9 mouse cellular contexts compared by ENCODE assay signal in genomic region chr14:32086226-32086625, GRCm38 (mm10). TPM values are rescaled to one million over a fixed set of nuclear protein-coding genes. Genes with fewer than 3 reads are reported as not detected.
DNase-seq lines count a peak whose midpoint lies in the region; ATAC-seq and TF ChIP-seq lines count a peak whose summit lies in the region.
"Had no signal": no experiment of that assay in that cellular context is flagged by ENCODE, and none has a peak within 500 bp of the region (broad histone marks: within the 10 kb centered on the region; RNA-seq: fewer than 3 reads in every experiment).

No protein-coding gene starts in this region.

- peak overlapping the region; percentile 58 for H3K4me3 ChIP-seq in left cerebral cortex, adult 2 months
- peak overlapping the region; percentile 57 for H3K4me3 ChIP-seq in forebrain, embryonic 16.5 days (replicated peaks; ENCODE audit: low read length)
- peak overlapping the region; percentile 77 for H3K4me3 ChIP-seq in liver, embryonic 16.5 days (ENCODE audit: low read depth, low read length)

- ATAC-seq in forebrain, embryonic 16.5 days: no peak
- ATAC-seq in liver, embryonic 16.5 days (ENCODE audit: low read depth): no peak
- no peak for ATAC-seq in megakaryocyte progenitor cell, adult 5-6 weeks (replicated peaks; ENCODE audit: poor library complexity)

- peak overlapping the region; percentile 53 for H3K4me2 ChIP-seq in forebrain, embryonic 16.5 days (ENCODE audit: low read length)
- peak overlapping the region; percentile 84 for H3K4me2 ChIP-seq in liver, embryonic 16.5 days (ENCODE audit: low read depth, low read length)

- intact Hi-C loops in left cerebral cortex, adult 2 months (cut with DNase I): loop anchor here (10.0 kb wide), 1 partner anchor 591 kb away; the partner anchor contains the start of genes Eaf1 and Mettl6

- H3K27ac ChIP-seq in left cerebral cortex, adult 2 months: peak overlapping the region; percentile 96
- H3K27ac ChIP-seq in forebrain, embryonic 16.5 days (ENCODE audit: low read length): no peak overlapping the region
- H3K27ac ChIP-seq in liver, embryonic 16.5 days (ENCODE audit: low read length): peak overlapping the region; percentile 88

- peaks cover 5% of the 10 kb centered on the region; the same call in 1 of the 2 replicates for H3K36me3 ChIP-seq in forebrain, embryonic 16.5 days (ENCODE audit: control insufficient read depth, insufficient read depth)
- H3K36me3 ChIP-seq in liver, embryonic 16.5 days (ENCODE audit: control insufficient read depth, insufficient read depth): peaks cover 15% of the 10 kb centered on the region

- WGBS in forebrain, embryonic 16.5 days: 23% methylated on average over 8 of the region's 8 CpGs
- WGBS in liver, embryonic 16.5 days (ENCODE audit: insufficient replicate concordance): 9% methylated on average over 8 of the region's 8 CpGs

- H3K9me3 ChIP-seq in forebrain, embryonic 16.5 days (ENCODE audit: control insufficient read depth, low read length): no peaks in the 10 kb centered on the region
- H3K9me3 ChIP-seq in liver, embryonic 16.5 days (replicated peaks; ENCODE audit: control insufficient read depth, low read length): no peaks in the 10 kb centered on the region

- DNase-seq in left cerebral cortex, adult 2 months (ENCODE audit: extremely low spot score in 1 of 2, low spot score in 2 of 2): no peak
- no peak for DNase-seq in left cerebral cortex, adult 11 months (ENCODE audit: low spot score)
- DNase-seq in adipocyte (ENCODE audit: low spot score): peak; percentile 32
- no peak for DNase-seq in right cerebral cortex, adult 18-20 months
- no peak for DNase-seq in layer of hippocampus, adult 8-10 months (ENCODE audit: low spot score in 2 of 2)

- no peak for TF ChIP-seq CTCF in left cerebral cortex, adult 2 months (IDR thresholded peaks at IDR 0.05)

- peaks cover 10% of the 10 kb centered on the region for H3K4me1 ChIP-seq in forebrain, embryonic 16.5 days (replicated peaks; ENCODE audit: control insufficient read depth, insufficient read depth, low read length)
- peaks cover 14% of the 10 kb centered on the region for H3K4me1 ChIP-seq in liver, embryonic 16.5 days (ENCODE audit: control insufficient read depth, low read depth, low read length)

- H3K9ac ChIP-seq in forebrain, embryonic 16.5 days (replicated peaks; ENCODE audit: low read depth, low read length): peak overlapping the region; percentile 73
- H3K9ac ChIP-seq in liver, embryonic 16.5 days (ENCODE audit: low read depth, low read length): peak overlapping the region; percentile 71

- H3K27me3 ChIP-seq in forebrain, embryonic 16.5 days (replicated peaks; ENCODE audit: control insufficient read depth, insufficient read depth, low read length): no peaks in the 10 kb centered on the region
- no peaks in the 10 kb centered on the region for H3K27me3 ChIP-seq in liver, embryonic 16.5 days (ENCODE audit: control insufficient read depth, insufficient read depth, low read depth, low read length)

RNA-seq across cellular contexts. Expression of gene Dph3, which starts 0.7 kb away (rescaled TPM):
- total RNA-seq in left cerebral cortex, adult 2 months (2021): 10 to 100 TPM; 45.3 to 46.2 TPM
- polyA plus RNA-seq in forebrain, embryonic 16.5 days (2015; fragmentation: Nextera tagmentation; extraction: Ambion mirVana): 71.8 and 74.8 TPM in 2 replicates
- polyA plus RNA-seq in liver, embryonic 16.5 days (2015; fragmentation: Nextera tagmentation; extraction: Ambion mirVana): 48.0 and 60.6 TPM in 2 replicates
- 88.0 and 117 TPM in 2 replicates for total RNA-seq in megakaryocyte progenitor cell, adult 5-6 weeks (2015)
- total RNA-seq in megakaryocyte progenitor cell, adult 5-6 weeks (2017): 41.2 and 67.5 TPM in 2 replicates
- total RNA-seq in layer of hippocampus, adult 8-10 months (2022): 10 to 100 TPM; 33.7 to 42.6 (median 36.0) TPM

RNA-seq across cellular contexts. Expression of gene Oxnad1, which starts 1.1 kb away (rescaled TPM):
- total RNA-seq in left cerebral cortex, adult 2 months (2021): 10 to 100 TPM; 13.9 to 16.7 TPM
- polyA plus RNA-seq in forebrain, embryonic 16.5 days (2015; fragmentation: Nextera tagmentation; extraction: Ambion mirVana): 22.6 and 24.3 TPM in 2 replicates
- polyA plus RNA-seq in liver, embryonic 16.5 days (2015; fragmentation: Nextera tagmentation; extraction: Ambion mirVana): 13.0 and 16.9 TPM in 2 replicates
- total RNA-seq in megakaryocyte progenitor cell, adult 5-6 weeks (2015): 8.3 and 14.9 TPM in 2 replicates
- 36.2 and 45.2 TPM in 2 replicates for total RNA-seq in megakaryocyte progenitor cell, adult 5-6 weeks (2017)
- total RNA-seq in layer of hippocampus, adult 8-10 months (2022): 10 to 100 TPM; 11.1 to 17.7 (median 14.2) TPM

RNA-seq across cellular contexts. Expression of gene Msmb, which starts 55.6 kb away (rescaled TPM):
- not detected for total RNA-seq in left cerebral cortex, adult 2 months (2021)
- polyA plus RNA-seq in forebrain, embryonic 16.5 days (2015; fragmentation: Nextera tagmentation; extraction: Ambion mirVana): not detected in 2 replicates
- 0.49 TPM in 1 of 2 replicates, not detected in the other for polyA plus RNA-seq in liver, embryonic 16.5 days (2015; fragmentation: Nextera tagmentation; extraction: Ambion mirVana)
- not detected in 2 replicates for total RNA-seq in megakaryocyte progenitor cell, adult 5-6 weeks (2015)
- total RNA-seq in megakaryocyte progenitor cell, adult 5-6 weeks (2017): not detected in 2 replicates
- total RNA-seq in layer of hippocampus, adult 8-10 months (2022): not detected
- polyA plus RNA-seq: gonadal fat pad, adult 2 months had no signal

RNA-seq across cellular contexts. Expression of gene Galnt15, which starts 57.4 kb away (rescaled TPM):
- total RNA-seq in left cerebral cortex, adult 2 months (2021): 1 to 10 TPM; 2.1 to 2.2 TPM
- 0.33 and 0.50 TPM in 2 replicates for polyA plus RNA-seq in forebrain, embryonic 16.5 days (2015; fragmentation: Nextera tagmentation; extraction: Ambion mirVana)
- polyA plus RNA-seq in liver, embryonic 16.5 days (2015; fragmentation: Nextera tagmentation; extraction: Ambion mirVana): 0.01 TPM in 1 of 2 replicates, not detected in the other
- not detected in 2 replicates for total RNA-seq in megakaryocyte progenitor cell, adult 5-6 weeks (2015)
- not detected in 2 replicates for total RNA-seq in megakaryocyte progenitor cell, adult 5-6 weeks (2017)
- 1 to 10 TPM; 1.8 to 5.7 (median 3.8) TPM for total RNA-seq in layer of hippocampus, adult 8-10 months (2022)
